Mouse (Mus musculus) splenic B cell, adult 2 months (primary cell): ENCODE results near the gene Arhgef3.

Experiments
- DNase-seq: peaks from one replicate; pipeline ENCODE4 v3.0.0-alpha.2; 2011; ENCODE audit warnings: low read depth, low spot score
- H3K27me3 ChIP-seq: 2 replicates; pipeline ENCODE4 v1.6.1; 2012; ENCODE audit warnings: mild to moderate bottlenecking, low read length, moderate library complexity, mixed read lengths; ENCODE audit not compliant: control insufficient read depth, poor library complexity, insufficient read depth, severe bottlenecking
- H3K36me3 ChIP-seq: 2 replicates; pipeline ENCODE4 v1.6.1; 2012; ENCODE audit warnings: mild to moderate bottlenecking, low read length, moderate library complexity, mixed read lengths; ENCODE audit not compliant: control insufficient read depth, poor library complexity, insufficient read depth, severe bottlenecking

Gene Arhgef3

DNA sequence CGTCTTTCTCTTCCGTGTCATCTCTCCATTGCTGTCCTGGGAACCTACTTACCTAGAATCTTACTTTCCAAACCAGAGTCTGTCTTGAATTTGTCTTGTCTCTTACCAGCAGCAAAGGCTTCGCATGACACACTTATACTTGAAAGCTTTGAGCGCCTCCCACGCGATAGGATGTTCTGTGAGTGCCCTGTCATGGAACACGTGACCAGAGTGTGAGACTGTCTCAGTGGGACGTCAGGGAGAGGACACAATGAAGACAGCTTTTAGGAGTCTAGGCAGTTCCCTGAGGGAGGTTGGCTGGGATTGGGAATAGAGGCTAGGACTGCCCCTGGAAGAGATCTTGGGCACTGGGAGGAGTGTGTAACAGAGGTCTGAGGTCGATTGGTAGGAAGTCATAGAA, 18.6 kb upstream of the Arhgef3 start:
- Histone ChIP-seq H3K36me3 (no peaks in the 10 kb centered on the region), H3K27me3 (no peaks in the 10 kb centered on the region)
- no peak for DNase-seq

DNA sequence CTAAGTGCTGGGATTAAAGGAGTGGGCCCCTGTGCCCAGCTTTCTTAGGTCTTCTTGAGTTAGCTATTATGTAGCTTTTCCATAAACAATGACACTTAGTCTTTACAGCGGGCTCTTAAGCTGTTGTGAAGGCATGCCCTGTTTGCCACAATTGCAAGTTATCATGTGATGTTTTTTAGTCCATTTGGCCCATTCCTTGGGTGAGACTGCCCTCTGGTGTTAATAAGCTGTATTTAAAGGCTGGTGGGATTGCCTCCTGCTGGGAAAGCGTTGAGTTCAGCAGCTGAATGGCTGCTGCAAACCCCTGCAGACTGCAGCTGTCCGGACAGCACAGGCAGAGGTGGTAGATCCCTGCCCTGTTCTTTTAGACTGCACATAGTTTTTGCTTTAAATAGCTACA, 17.9 kb upstream of the Arhgef3 start:
- Histone ChIP-seq H3K27me3 (no peaks in the 10 kb centered on the region), H3K36me3 (no peaks in the 10 kb centered on the region)
- DNase-seq = peak; percentile 73

GRCm38 (mm10) chr14:27101735-27102134, 13.0 kb upstream of the Arhgef3 start:
- Histone ChIP-seq H3K27me3 (no peaks in the 10 kb centered on the region), H3K36me3 (no peaks in the 10 kb centered on the region)
- DNase-seq = no peak

DNA sequence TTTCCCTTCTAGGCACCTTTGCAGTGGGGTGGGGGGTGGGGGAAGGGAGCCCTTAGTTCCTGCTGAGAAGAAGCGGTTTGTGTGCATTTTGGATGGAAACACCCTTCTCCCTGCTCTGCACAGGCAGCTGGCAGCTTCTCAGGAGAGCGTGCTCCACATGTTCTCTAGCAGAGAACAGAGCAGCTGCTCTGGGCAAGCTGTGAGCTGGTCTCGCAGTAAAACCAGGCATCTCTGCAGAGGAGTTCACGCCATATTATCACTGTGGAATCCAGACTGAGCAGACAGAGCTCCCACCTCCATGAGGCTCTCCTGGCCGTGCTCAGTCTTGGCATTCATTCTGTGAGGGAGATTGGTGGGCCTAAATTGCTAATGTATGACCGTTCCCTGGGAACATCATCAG, 12.0 kb upstream of the Arhgef3 start:
- H3K27me3 ChIP-seq = no peaks in the 10 kb centered on the region
- DNase-seq = no peak
- no peaks in the 10 kb centered on the region for H3K36me3 ChIP-seq

DNA sequence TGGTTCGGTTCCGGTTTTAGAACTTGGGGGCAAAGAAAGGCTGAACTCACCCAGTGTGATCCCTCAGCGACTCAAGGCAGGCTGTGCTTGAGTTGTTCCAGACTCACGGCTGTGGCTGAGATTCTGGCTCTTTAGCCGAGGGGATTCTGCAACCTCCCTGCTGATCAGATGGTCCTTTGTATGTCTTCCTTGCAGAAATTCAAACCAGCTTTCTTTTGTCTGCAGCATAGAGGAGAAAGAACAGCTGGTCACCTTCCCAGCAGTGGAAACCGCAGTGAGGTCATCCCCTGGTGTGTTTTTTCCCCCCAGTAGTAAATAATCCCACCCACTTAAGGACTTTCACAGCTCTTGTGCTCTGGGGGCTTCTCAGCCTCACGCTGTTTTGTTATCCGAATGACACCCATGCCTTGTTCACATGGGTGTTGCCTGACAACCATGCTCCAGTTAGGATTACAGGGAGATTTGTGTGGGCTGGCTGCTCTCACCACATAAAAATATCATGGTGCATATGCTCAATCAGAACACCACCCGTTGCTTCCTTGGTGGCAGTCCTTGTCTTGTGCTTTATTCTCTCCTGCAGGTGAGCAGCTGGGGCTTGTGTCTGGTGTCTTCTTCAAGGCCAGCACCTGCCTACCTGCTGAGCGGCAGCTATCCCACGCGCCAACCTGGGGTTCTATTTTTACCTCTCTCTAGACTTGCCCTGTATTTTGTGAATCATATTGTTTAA, 8.8 kb upstream of the Arhgef3 start:
- no peak for DNase-seq
- no peaks in the 10 kb centered on the region for H3K27me3 ChIP-seq
- H3K36me3 ChIP-seq = no peaks in the 10 kb centered on the region

GRCm38 (mm10) chr14:27108748-27109504, 5.8 kb upstream of the Arhgef3 start:
- no peak for DNase-seq
- Histone ChIP-seq H3K27me3 (no peaks in the 10 kb centered on the region), H3K36me3 (no peaks in the 10 kb centered on the region)

DNA sequence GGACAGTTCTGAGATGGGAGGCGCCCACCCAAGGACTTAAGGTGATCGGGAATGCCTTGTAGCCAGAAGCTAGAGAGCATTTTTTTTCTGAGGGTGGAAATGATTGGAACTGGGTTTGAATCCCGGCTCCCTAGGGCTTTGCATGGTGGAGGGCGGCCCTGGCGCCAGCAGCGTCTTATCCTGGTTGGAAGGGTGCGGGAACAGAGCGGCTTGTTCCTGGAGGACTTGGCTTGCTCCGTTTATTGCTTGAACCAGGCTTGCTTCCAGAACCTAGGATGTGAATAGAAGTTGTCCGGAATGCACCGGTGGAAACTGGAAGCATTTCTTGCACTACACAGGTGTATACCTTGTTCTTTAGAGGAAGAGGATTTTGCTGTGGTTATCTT, 569 bp downstream of the Arhgef3 start:
- Histone ChIP-seq H3K27me3 (no peaks in the 10 kb centered on the region), H3K36me3 (no peaks in the 10 kb centered on the region)
- no peak for DNase-seq

DNA sequence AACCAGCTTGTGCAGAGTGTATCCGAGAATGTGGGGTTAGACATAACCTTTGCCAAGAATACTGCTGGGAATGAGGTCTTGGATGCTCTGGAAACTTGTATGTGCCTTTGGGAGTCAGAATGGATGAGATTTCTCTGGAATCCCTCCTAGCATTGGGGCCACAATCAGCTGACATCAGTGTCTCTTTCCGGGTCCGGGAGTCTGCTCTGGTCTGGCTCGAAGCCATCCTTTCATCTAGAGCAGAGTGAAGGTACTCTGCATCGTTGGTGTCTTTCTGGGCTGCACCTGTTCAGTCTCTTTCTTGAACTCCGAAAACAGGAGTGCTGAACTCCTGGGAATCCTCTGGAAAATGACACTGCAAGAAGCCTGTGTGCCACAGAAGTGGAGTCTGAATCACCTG, 1.3 kb downstream of the Arhgef3 start:
- no peaks in the 10 kb centered on the region for H3K36me3 ChIP-seq
- H3K27me3 ChIP-seq = no peaks in the 10 kb centered on the region
- DNase-seq = no peak

DNA sequence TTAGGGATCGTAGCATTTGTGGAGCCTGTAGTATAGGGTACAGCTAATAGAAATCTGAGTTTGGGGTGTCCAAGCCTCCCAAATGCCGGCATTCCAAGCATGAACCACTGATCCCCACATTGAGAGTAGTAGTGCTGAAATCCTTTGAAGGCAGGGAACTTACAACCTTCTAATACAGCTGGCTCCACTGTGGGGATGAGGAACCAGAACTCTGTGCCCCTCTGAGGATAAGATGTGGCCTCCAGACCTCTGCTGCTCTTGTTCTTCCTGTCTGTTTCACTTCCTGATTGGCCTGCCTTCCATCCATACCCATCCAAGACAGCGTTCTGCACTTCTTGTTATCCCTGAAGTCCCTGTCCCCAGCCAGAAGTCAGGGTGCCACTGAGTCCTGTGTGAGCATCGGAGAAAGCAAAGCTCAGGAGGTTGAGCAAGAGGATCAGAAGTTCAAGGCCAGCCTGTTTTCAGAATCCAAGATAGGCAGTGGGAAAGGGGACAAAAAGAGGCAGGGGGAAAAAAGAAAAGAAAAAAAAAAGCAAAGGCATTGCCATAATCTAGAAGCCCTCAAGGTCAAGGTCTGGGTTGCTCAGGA, 2.0 kb downstream of the Arhgef3 start:
- H3K27me3 ChIP-seq = no peaks in the 10 kb centered on the region
- DNase-seq = no peak
- H3K36me3 ChIP-seq = no peaks in the 10 kb centered on the region

DNA sequence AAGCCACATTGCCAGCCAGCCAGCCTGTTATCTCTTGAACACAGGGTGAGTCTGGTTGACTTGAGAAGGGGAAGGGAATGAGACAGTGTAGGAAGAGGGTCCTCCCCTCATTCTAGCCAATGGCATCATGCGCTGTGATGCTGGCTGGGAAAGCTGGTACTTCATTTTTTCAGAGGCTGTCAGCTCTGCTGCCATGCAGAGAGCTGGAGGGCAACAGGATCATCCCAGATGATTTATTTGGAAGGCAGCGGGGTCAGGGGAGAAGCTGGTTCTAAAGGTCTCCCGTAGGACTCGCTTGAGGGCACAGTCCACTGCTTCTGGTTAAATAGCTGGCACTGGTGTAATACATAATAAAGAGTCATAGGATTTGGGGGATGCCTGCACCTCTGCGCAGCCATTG, 3.8 kb downstream of the Arhgef3 start:
- no peaks in the 10 kb centered on the region for H3K36me3 ChIP-seq
- no peaks in the 10 kb centered on the region for H3K27me3 ChIP-seq
- no peak for DNase-seq

GRCm38 (mm10) chr14:27122646-27123045, 7.9 kb downstream of the Arhgef3 start:
- no peaks in the 10 kb centered on the region for H3K27me3 ChIP-seq
- DNase-seq = no peak
- H3K36me3 ChIP-seq = no peaks in the 10 kb centered on the region

DNA sequence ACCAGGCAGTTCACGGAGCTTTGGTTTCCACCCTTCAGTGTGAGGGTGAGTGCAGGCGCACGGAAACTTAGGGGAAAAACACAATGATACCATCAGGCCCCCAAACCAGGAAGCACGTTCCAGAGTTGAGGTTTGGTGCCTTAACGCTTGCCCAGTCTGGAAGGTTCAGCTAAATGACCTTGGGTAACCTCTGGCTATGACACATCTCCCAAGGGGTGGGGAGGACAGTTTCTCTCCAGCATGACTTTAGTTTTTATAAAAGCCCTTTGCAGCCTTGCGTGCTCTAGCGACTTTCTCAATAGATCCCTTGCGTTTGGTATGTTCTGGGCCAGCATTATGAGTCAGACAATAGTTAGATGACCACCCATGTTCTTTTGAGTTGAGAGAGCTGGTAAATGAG, 8.8 kb downstream of the Arhgef3 start:
- Histone ChIP-seq H3K36me3 (no peaks in the 10 kb centered on the region), H3K27me3 (no peaks in the 10 kb centered on the region)
- peak; percentile 31 for DNase-seq

DNA sequence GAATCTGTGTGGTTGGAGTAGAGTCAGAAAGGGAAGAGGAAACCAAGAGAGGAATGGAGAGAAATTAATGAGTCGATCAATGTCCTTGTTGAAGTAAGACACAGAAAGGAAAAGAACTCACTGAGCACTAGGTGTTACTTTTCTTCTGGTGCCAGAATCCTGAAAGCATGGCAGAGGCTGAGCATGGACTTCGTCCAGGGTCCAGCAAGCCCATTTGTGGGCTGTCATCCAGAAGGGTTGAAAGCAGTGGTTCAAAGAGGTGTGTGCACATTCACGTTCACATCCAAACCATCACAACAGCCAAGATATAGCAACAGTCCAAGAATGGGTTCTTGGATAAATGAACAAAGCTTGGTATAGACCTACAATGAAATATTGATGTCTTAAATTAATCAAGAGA, 15.3 kb downstream of the Arhgef3 start:
- no peaks in the 10 kb centered on the region for H3K36me3 ChIP-seq
- 0 out of 2 replicates have a peak, but pooled peaks cover 2% of the 10 kb centered on the region for H3K27me3 ChIP-seq
- no peak for DNase-seq

DNA sequence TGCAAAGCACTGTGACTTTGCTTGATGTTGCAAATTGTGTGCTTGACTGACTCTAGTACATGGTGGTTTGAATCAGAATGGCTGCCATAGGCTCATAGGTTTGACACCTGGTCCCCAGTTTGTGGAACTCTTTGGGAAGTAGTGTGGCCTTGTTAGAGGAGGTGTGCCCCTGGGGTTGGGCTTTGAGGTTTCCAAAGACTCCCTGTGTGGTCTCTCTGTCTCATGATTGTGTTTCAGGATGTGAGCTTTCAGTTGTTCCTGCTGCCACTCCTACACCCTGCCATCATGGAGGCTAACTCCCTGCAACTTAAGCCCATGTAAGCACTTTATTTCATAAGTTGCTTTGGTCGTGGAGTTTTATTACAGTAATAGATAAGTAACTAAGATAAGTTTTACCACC, 16.0 kb downstream of the Arhgef3 start:
- Histone ChIP-seq H3K36me3 (no peaks in the 10 kb centered on the region), H3K27me3 (0 out of 2 replicates have a peak, but pooled peaks cover 2% of the 10 kb centered on the region)
- DNase-seq = no peak

DNA sequence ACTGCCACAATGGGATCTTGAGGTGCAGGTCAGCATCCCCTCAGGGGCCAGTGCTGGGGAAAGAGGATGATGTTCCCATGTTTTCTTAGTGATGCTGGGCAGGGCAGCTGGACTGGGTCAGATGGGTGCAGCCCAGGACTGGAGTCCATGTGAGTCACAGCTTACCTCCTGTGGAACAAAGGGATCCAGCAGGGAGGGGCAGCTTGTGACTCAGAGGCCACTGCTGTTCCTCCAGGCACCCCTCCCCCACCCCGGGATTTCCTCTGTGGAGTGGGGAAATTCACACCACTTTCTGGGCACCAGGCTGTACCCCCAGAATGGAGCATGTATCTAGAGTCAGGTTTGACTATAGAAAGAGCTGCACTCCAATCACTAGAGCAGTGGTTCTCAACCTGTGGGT, 16.8 kb downstream of the Arhgef3 start:
- no peak for DNase-seq
- H3K36me3 ChIP-seq = no peaks in the 10 kb centered on the region
- H3K27me3 ChIP-seq = 0 out of 2 replicates have a peak, but pooled peaks cover 2% of the 10 kb centered on the region
